Mouse (Mus musculus) cerebellum, postnatal 14 days (tissue): ENCODE results near the gene Ldhal6b.
A peak's percentile ranks its signal among the peaks of the same experiment; 100 is the strongest.

Experiments used
- DNase-seq, 2 experiments: peaks; one replicate each; pipeline ENCODE4 v3.0.0; 2021; ENCODE audit warnings: mixed read lengths in 2 of 2

The Ldhal6b gene

GRCm38 (mm10) chr17:5407030-5407429 lies 11.5 kb downstream of the Ldhal6b start:
- DNase-seq, result no peak

DNA sequence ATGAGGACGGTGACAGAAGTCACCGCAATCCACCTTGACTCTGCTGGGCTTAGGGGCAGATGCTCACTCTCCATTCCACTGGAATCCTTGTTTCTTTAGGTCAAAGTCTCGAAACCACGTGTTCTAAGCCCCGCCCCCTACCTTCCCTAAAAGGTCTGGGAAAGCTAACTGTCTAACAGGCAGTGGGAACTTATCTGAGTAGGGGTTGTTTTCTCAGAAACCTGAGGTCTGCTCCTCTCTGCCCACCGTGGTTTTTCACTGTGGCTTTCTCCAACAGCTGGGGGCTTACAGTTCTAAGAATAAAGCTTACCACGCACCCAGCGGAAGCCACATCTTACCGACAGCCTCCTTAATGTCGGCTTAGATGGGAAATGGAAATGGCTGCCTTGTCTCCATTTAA lies 12.0 kb downstream of the Ldhal6b start:
- no peak for DNase-seq

- no peak for DNase-seq
These were observed 14.7 kb downstream of the Ldhal6b start for GRCm38 (mm10) chr17:5403885-5404284.

- peak; percentile 88 to 89 for DNase-seq
These were observed 15.9 kb downstream of the Ldhal6b start for GRCm38 (mm10) chr17:5402624-5403023.

- DNase-seq, result peak; percentile 81 to 91
These were observed 16.5 kb downstream of the Ldhal6b start for GRCm38 (mm10) chr17:5402069-5402468.

- no peak for DNase-seq
These were observed 17.3 kb downstream of the Ldhal6b start for GRCm38 (mm10) chr17:5401288-5401687.

GRCm38 (mm10) chr17:5400435-5401090 lies 18.0 kb downstream of the Ldhal6b start:
- no peak for DNase-seq

DNA sequence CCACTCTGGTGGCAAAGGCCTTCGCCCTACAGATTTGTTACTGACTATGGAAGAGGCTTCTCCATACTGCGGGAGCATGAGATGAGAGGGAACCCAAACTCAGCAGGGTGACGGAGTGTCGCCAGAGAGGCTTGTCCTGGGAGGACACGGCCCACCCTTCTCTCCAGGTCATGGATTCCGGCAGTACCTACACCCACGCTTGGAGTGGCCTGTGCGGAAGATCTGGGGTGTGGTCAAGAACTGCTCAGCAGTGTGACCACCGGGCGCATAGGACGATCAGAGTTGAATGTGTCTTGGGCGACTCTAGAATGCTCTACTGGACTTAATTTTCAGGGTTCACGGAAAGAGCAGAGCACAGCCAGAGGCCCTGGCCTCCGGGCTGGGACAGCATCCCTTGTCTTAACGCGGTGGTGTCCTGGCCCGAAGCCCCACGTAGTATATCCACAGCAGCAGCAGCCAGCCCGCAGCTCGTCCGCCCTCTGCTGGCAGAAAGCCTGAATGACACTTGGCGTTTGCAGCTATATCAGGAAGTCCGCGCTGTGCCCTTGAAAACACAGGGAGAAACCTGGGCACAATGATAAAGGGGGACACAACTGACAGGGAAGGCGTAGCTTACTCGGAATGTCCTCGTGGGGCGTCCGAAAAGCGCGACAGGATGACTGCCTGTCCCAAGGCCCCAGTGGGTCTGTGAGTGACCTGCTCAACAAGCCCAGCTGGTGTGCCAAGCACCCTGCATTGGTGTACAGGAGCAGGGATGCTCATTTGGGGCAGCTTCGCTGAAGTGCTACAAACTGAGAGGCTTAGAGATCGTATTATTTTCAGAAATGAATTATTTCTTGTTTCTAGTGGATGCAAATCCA lies 21.2 kb downstream of the Ldhal6b start:
- DNase-seq, result peak; percentile 95

- no peak for DNase-seq
These were observed 22.4 kb downstream of the Ldhal6b start for GRCm38 (mm10) chr17:5396213-5396612.

- DNase-seq, result no peak
These were observed 22.9 kb downstream of the Ldhal6b start for GRCm38 (mm10) chr17:5395454-5396205.

DNA sequence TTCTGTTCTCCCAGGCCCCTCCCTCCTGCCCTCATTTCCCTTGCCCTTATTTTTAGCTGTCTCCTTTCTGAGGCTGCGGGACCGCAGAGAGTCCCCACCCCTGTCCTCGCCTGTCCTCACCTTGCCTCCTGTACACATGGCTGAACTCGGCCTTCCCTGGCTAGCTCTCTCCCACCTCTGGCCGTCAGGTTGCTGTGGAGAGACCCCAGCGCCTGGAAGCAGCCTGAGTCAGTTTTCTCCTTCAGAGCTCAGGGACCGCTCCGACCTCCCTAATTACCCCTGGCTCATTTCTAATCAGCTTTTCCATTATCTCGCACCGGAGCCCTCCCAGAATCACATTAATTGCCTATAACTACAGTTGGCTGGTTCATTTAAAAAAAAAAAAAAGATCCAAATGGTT lies 27.9 kb downstream of the Ldhal6b start:
- DNase-seq, result no peak

GRCm38 (mm10) chr17:5388351-5388750 lies 30.2 kb downstream of the Ldhal6b start:
- no peak for DNase-seq

- DNase-seq, result peak; percentile 70 to 73
These were observed 31.6 kb downstream of the Ldhal6b start for GRCm38 (mm10) chr17:5386885-5387545.

GRCm38 (mm10) chr17:5385694-5386093 lies 32.9 kb downstream of the Ldhal6b start:
- no peak for DNase-seq

DNA sequence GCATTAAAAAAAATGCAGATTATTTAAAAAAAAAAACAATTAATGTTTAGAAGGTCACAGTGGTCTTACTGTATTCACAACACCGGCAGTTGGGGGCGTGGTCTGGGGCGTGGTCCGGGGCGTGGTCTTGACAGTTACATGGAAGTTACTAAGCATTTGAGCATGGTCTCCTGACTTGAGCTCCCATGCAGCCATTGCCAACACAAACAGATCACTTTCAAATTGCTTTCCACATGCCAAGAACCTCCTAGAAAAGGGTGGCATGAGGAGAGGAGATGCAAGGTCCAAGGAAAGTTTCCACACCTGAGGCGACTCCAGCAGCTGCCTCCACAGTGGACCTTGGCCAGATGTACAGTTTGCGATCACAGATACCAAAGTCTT lies 40.6 kb downstream of the Ldhal6b start:
- DNase-seq, result peak in 1 of 2 experiments; percentile 31

DNA sequence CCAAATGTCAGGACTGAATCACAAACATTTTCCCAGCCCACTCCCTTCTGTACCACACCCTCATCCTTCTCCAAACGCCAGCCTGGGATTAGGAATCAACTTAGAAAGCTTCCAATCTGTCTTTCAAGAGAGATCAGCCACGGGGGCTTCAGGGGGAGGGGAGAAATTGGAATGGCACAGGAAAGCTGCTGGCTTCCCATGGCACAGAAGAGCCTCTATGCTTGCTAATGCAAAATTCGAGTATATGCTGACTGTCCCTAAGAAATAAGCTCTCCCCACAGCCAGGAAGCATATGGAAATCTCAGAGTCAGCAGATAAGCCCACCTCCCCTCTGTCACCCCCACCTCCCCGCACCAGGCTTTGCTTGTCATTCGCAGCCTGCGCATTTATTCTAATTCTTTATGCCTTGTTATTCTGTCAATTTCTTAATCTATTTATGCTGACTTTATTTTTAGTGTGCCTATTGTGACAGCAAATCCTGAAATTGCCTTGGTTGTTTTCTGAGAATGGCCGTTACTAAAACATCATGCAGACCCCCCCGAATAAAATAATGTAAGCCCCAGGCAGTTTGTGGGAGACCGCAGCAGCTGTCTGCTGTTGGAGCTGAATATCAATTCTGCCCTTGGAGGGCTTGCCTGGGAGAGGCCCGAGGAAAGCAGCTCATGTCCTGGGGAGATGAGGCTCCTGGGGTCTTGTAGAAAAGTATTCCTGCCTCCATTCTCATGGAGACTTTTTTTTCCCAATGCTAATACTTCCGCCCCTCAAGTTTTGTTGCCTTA lies 41.2 kb downstream of the Ldhal6b start:
- DNase-seq, result no peak

GRCm38 (mm10) chr17:5372951-5373350 lies 45.6 kb downstream of the Ldhal6b start:
- peak in 1 of 2 experiments; percentile 27 for DNase-seq

GRCm38 (mm10) chr17:5371521-5371920 lies 47.0 kb downstream of the Ldhal6b start:
- no peak for DNase-seq

GRCm38 (mm10) chr17:5371032-5371431 lies 47.5 kb downstream of the Ldhal6b start:
- no peak for DNase-seq
